Mouse (Mus musculus) thymus, adult 2 months (tissue): ENCODE data around the gene Tnnt2.

Experiments
- CTCF ChIP-seq: fragments of 200-500 bp; IDR thresholded peaks from 2 replicates; pipeline ENCODE4 v1.5.1; 2012; ENCODE audit warnings: mild to moderate bottlenecking, control low read depth, low read length, moderate library complexity, borderline replicate concordance; ENCODE audit not compliant: control insufficient read depth, poor library complexity, insufficient read depth; ENCODE audit errors: extremely low read depth
- POLR2A ChIP-seq: fragments of 200-500 bp; IDR thresholded peaks from 2 replicates; pipeline ENCODE4 v1.6.1; 2012; ENCODE audit warnings: mild to moderate bottlenecking, low read length, control low read depth, moderate library complexity; ENCODE audit not compliant: control insufficient read depth, poor library complexity, insufficient read depth; ENCODE audit errors: extremely low read depth

- no peak for TF ChIP-seq CTCF
- TF ChIP-seq POLR2A, result no peak
Measured at GRCm38 (mm10) chr1:135794216-135795134, 41.7 kb upstream of the Tnnt2 start.
